Mouse (Mus musculus) WW6 (cell line): ENCODE measurements around the gene Nat14.
A peak's percentile ranks its signal among the peaks of the same experiment; 100 is the strongest.
"Not testable (repeated sequence)": the region's sequence is repeated elsewhere in the genome, so short reads cannot be mapped to it uniquely, and the experiment has no call there.

Source experiments
- DNase-seq: peaks from one replicate; pipeline ENCODE4 v3.0.0-alpha.2; 2013; ENCODE audit warnings: low read depth, low spot score

Nat14 gene

DNA sequence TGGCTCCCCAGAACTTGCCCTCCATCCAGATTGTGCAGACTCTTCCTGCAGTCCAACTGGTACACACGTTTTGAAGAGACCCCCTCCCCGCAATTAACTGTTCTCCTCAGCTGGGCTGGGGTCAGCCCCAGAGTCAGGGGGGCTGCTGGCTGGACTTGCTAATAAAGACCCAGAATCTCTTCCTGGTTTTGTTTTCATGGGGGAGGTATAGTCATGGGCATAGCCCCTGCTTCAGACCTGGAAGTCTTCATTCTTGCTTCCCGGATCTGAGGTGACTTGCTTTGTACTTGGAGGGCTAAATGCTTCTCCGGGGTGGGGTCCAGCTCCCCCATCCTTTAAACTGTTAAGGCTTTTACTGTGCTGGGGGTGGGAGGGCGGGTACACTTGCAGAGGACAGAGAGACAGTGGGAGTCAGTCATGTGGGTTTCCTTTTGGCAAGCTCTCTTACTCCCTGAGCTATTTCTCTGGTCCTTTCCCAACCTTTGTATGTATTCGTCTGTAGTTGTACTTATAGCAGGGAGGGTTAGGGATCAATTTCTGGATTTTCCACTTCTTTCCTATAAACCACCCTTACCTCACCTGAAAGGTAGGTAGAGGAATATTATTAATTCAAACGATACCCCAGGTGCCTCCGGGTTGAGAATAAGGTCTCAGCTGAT lies at the start of gene Nat14:
TSS of gene Nat14 (plus strand) at position 205 of the 659 bp plus-strand sequence.
- no peak for DNase-seq

DNA sequence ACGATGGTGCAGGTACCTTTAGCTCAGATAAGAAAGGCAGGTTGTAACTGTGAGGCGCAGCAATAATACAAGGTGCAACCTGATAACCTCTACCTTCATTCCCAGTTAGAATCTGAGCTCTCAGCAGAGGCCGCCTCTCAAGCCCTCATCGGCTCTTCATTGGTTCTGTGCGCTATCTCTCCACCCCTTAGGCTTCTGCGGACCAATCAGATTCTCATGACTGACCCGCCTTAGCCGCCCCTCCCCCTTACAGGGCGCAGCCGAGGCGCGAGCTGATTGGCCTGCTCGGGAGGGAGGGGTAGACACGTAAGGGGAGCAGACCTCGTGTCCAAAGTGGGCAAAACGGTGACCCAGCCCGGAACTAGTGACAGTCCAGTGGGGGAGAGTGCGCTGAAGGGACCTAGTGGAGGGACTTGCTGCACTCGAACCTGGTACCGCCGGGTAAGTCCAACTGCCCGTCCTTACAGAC lies 45.0 kb upstream of the Nat14 start, which contains the start of gene Isoc2a:
TSS of gene Isoc2a (plus strand) at position 401 of the 469 bp plus-strand sequence.
- peak; percentile 79 for DNase-seq

- DNase-seq, result no peak
Observed at GRCm38 (mm10) chr7:4877226-4877625, 44.6 kb upstream of the Nat14 start.

DNA sequence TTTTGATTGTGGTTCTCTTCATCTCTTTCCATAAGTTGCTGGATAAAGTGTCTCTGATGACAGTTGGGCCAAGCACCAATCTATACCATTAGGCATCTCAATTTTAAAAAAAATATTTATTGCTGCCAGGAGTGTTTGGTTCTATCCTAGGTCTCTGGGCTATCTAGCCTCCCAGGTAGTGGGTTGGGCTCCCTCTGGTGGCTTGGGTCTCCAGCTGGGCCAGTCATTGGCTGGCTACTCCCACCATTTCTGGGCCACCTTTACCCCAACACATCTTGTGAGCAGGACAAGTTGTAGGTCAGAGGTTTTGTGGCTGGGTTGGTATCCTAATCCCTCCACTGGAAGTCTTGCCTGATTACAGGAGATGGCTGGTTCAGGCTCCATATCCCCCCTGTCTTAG lies 43.6 kb upstream of the Nat14 start:
- DNase-seq, result no peak

DNA sequence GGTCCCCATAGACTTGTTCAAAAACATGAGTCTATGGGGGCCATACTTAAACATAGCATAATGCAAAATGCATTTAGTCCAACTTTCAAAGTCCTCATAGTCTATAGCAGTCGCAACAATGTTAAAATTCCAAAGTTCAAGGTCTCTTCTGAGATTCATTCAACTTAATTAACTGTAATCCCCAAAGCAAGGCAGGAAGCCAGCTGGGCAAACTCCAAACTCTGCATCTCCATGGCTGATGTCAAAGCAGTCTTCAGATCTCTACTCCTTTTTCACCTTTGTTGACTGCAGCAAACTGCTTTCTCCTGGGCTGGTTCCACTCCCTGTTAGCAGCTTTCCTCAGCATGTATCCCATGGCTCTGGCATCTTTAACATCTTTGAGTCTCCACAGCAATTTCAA lies 42.8 kb upstream of the Nat14 start:
- not testable (repeated sequence) for DNase-seq

DNA sequence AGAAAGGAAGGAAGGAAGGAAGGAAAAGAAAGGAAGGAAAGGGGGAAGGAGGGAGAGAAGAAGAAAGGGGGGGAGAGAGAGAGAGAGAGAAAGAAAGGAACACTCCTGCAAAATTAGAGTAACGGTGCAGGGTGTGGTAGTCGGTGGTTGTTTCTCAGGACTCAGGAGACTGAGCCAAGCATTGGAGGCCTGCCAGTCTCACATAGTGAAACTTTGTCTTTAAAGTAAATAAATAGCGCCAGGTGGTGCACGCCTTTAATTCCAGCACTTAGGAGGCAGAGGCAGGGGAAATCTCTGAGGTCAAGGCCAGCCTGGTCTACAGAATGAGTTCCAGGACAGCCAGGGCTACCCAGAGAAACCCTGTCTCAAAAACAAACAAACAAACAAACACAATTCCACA lies 35.1 kb upstream of the Nat14 start:
- DNase-seq, result no peak

DNA sequence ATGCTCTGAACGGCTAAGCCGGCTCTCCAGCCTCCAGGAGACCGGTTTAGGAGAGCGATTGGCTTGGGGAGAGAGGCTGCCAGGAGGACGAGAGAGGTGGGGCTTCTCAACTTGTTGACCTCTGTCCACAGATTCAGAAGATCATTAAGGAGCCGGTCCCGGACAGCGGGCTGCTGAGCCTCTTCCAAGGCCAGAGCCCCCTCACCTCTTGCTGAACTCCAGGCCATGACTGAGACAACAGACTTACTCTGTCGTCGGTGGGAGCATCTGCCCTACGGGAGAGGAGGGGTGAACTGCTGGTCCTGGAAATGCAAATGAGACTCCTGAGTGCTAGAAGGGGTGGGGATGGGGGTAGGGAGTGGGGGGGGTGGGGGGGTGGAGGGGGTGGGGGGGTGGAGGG lies 26.6 kb upstream of the Nat14 start:
- no peak for DNase-seq

DNA sequence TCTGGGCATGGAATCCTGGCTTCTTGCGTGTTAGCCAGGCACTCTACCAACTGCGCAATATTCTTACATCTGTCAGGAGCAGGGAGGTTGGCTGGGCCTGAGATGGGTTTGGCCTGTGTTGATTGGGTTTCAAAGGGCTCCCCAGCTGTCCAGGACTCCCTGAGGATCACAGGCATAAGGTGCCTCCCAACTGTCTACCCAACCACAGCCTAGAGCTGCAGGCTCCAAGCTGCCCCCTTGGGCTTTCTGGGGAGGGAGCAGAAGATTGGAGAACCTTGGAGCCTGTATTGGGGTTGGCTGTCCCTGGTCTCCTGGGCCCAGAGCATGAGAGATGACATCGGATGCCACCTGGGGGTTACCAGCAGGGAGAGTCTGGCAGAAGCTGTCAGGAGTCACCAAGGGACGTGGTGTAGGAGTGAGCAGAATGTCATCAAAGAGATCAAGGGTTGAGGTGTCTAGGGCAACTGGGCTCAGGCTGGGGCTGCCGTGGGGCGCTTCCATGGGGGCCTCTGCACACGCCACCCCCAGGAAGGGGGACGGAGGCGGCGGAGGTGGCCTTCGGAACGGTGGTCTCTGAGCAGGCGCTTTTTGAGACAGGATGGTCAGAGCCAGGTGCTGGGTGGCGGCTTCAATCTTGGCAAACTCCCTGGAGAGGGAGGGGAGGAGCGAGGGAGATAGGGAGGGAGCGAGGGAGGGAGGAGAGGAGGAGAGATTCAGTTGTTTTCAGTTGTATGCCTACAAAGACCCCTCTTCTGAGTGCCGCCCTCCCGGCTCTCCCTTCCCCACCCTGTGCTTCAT lies 22.8 kb upstream of the Nat14 start:
- DNase-seq, result no peak

GRCm38 (mm10) chr7:4899649-4900522 lies 21.9 kb upstream of the Nat14 start:
- no peak for DNase-seq

- DNase-seq, result no peak
Observed at GRCm38 (mm10) chr7:4900523-4900851, 21.3 kb upstream of the Nat14 start.

- no peak for DNase-seq
Observed at GRCm38 (mm10) chr7:4901171-4901570, 20.7 kb upstream of the Nat14 start.

GRCm38 (mm10) chr7:4902404-4902803 lies 19.4 kb upstream of the Nat14 start:
- no peak for DNase-seq

DNA sequence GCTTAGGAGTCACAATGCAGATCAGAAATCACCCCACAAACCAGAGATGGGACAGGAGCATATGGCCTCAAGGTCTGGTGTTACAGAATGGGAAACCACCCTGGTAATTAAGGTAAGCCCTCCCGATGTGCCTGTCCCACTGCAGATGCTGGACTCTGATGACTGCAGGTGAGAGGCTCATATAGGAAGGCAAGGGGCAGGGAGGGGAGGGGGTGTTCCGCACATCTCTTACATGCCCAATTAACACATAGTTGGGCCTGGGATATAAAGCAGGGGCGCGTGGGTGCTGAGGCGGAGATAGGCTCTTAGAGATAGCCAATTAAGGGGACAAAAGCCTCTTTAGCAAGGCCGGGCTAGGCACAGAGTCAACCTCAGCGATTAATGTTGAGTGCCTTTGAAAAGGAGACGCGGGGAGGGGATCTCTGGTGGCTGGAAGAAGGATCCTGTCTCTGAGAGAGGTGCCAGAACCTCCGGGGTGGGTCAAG lies 15.3 kb upstream of the Nat14 start, which contains the start of gene Gm36210:
TSS of gene Gm36210 (minus strand) at position 51 of the 485 bp plus-strand sequence.
- no peak for DNase-seq

- DNase-seq, result no peak
Observed at GRCm38 (mm10) chr7:4911561-4911960, 10.3 kb upstream of the Nat14 start.

DNA sequence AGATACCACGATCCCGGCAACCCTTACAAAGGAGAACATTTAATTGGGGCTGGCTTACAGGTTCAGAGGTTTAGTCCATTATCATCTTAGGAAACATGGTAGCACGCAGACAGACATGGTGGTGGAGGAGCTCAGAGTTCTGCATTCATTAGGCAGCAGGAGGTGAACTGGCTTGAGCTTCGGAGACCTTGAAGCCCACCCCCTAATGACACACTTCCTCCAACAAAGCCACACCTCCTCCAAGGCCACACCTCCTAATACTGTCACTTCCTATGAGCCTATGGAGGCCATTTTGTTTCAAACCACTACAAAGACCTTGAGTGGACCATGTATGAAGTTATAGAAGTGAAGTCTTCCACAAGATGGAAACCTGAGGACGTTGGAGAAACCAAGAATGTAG lies 9.6 kb upstream of the Nat14 start:
- peak; percentile 85 for DNase-seq

DNA sequence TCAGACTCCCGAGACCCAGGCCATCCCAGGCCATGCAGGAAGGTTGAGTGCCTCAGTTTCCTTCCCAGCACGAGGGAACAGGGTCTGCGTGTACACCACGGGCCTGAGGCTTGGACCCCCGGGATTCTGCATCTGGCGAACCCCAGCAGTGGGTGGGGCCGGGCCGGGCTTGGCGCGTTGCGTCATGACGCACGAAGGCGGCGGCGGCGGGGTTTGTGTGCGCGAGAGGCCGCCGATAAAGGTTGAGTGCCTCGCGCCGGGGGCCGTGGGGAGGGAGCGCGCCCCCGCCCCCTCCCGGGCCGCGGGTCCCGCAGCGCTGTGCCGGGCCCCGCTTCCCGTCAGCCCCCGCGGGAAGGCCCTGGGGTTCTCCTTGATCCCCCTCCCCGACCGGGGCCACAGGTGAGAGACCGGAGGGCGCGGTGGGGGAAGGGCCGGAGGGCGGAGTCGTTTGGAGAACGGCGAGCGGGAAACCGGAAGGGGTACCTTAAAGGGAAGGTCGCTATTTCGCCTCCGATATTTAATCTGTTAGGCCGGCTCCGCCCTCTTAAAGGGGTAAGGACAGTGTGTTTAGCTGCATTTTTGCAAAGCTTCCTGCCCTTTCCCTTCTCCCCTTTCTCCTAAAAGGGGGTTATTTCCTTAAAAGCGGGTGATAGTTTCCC lies 6.7 kb upstream of the Nat14 start, which contains the start of gene Zfp628:
TSS of gene Zfp628 (plus strand) at position 211 of the 659 bp plus-strand sequence.
- DNase-seq, result peak; percentile 77

GRCm38 (mm10) chr7:4915669-4916416 lies 6.0 kb upstream of the Nat14 start:
- DNase-seq, result no peak

GRCm38 (mm10) chr7:4917494-4917893 lies 4.3 kb upstream of the Nat14 start:
- DNase-seq, result no peak

DNA sequence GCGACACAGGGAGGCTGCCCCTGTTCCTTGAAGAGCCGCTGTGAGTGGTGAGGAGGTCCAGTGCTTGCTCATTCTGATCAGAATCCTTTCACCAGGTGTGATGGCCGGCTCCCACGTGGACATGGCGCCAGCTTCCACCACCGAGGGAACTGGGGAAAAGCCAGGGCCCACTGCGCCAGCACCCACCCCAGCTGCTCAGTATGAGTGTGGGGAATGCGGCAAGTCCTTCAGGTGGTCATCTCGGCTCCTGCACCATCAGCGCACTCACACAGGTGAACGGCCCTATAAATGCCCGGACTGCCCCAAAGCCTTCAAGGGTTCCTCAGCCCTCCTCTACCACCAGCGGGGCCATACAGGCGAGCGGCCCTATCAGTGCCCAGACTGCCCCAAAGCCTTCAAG lies 3.1 kb upstream of the Nat14 start:
- no peak for DNase-seq

GRCm38 (mm10) chr7:4919096-4919495 lies 2.7 kb upstream of the Nat14 start:
- DNase-seq, result no peak
